Mouse (Mus musculus) brain, embryonic 14.5 days (tissue): ENCODE measurements around the gene Sgsm2. TPM values are rescaled to one million over a fixed set of nuclear protein-coding genes. Genes with fewer than 3 reads are reported as not detected.

Source experiments
- DNase-seq: peaks from one replicate; pipeline ENCODE4 v3.0.0-alpha.2; 2011; ENCODE audit warnings: low read depth
- CTCF ChIP-seq: fragments of 200-500 bp; IDR thresholded peaks from 2 replicates; pipeline ENCODE4 v1.5.1; 2012; ENCODE audit warnings: inconsistent platforms, mild to moderate bottlenecking, moderate library complexity, borderline replicate concordance; ENCODE audit not compliant: insufficient read depth, insufficient read length; ENCODE audit errors: extremely low read depth
- POLR2A ChIP-seq: fragments of 200-500 bp; IDR thresholded peaks from 2 replicates; pipeline ENCODE4 v1.6.1; 2012; ENCODE audit warnings: mild to moderate bottlenecking, inconsistent platforms, borderline replicate concordance; ENCODE audit not compliant: poor library complexity, insufficient read depth, insufficient read length, severe bottlenecking; ENCODE audit errors: extremely low read depth
- polyA plus RNA-seq: library from polyadenylated mRNA; depleted of rRNA; stranded (reverse); fragments of >200 nt; gene quantifications from 2 replicates; pipeline ENCODE4 v1.2.3, GENCODE M21; 2012

The Sgsm2 gene
- polyA plus RNA-seq, 1 experiment: 63.2 TPM

DNA sequence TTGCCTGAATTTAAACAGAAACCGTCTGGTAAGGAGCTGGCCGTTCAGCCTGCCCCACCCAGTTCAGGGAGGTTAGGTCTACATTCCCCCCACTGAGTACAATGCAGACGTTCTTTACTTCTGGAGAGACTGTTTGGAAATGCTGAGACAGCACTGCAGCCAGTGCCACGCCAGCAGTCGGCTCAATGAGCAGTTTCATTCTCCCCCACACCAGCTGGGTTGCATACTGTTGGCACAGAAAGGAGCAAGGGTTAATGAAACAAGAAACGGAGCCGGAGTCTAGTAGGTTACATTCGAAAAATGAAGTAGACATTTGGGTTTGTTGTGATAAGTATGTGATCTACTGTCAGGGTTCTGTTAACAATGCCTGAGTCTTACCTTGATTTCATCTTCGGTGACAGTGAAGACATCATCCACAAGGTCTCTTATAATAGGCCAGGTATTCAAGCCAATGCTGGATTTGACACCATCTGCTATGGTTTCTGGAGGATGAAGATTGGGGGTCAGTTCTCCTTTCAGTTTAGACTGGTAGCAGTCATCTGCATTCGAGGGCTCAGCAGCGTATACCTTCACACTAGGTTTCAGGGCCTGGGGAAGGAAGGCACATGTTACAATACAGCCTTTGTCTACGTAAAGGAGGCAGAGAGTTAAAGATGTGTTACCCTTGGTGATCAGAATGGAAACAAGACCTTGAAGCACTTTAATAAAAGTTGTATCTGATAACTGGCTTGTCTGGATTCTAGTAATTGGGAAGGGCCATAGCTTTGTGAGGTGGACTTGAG lies 11.9 kb upstream of the Sgsm2 start:
- TF ChIP-seq CTCF: no peak
- TF ChIP-seq POLR2A: no peak
- no peak for DNase-seq

DNA sequence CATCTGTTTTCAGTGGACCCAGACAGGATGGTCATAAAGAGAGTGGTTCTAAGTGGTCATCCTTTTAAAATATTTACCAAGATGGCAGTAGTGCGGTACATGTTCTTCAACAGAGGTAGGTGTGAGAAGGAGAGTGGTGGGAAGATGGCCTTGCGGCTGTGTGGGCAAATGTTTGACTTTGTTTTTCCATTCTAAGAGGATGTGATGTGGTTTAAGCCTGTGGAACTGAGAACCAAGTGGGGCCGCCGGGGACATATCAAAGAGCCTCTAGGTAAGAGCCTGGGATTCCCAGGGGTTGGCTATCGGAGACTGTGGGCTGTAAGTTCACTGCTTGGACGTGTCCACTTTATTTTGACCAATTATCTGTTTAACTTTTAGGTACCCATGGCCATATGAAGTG lies 11.0 kb upstream of the Sgsm2 start:
- no peak for TF ChIP-seq CTCF
- no peak for TF ChIP-seq POLR2A
- no peak for DNase-seq

DNA sequence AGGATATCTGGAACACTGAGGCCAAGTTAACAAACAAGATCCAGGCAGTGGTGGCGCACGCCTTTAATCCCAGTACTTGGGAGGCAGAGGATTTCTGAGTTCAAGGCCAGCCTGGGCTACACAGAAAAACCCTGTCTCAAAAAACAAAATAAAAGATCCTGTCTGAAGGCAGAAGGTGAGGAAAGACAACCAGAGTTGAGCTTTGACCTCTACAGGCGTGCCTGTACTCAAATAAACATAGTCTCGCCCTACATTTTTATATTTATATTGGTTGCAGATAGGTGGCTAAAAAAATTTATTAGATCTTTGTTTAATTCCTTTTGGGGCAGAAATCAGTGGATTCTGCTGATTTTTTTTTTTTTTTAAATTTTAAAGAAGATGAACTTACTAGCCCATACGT lies 5.6 kb upstream of the Sgsm2 start:
- no peak for DNase-seq
- no peak for TF ChIP-seq CTCF
- TF ChIP-seq POLR2A: no peak

DNA sequence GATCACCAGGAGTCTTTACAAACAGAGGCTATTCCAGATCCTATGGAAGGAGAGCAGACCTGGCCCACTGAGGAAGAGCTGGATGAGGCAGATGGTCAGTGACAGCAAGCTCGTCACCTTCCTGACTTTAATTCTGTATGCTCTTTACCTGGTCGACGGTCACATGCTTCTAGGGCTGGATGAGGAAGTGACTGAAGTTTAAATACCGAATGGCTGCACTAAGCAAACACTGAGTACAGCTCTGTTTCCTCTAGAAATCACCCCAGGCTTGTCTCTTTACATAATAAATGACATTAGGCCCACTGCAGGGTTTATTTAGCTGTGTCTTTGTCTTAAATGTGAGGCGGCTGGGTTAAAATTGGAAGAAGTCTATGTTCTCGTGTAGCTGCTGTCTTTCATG lies 4.7 kb upstream of the Sgsm2 start:
- no peak for DNase-seq

DNA sequence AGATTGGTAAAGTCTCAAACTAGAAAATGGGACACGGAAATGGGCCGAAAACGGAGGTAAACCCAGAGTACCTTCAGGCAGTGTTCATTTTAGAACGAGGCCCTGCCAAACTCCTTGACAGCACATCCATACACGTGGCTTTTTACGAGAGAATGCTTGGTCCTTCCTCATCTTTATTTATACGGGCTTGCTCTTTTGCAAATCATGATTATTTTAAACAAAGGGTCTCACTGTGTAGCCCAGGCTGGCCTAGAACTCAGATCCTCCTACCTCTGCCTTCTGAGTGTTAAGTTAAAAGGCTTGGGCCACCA lies 1.6 kb upstream of the Sgsm2 start:
- no peak for DNase-seq
- TF ChIP-seq CTCF (no peak), POLR2A (no peak)

More for the DNA sequence above, 4.7 kb upstream of the Sgsm2 start:
- TF ChIP-seq CTCF: no peak
- TF ChIP-seq POLR2A: no peak

DNA sequence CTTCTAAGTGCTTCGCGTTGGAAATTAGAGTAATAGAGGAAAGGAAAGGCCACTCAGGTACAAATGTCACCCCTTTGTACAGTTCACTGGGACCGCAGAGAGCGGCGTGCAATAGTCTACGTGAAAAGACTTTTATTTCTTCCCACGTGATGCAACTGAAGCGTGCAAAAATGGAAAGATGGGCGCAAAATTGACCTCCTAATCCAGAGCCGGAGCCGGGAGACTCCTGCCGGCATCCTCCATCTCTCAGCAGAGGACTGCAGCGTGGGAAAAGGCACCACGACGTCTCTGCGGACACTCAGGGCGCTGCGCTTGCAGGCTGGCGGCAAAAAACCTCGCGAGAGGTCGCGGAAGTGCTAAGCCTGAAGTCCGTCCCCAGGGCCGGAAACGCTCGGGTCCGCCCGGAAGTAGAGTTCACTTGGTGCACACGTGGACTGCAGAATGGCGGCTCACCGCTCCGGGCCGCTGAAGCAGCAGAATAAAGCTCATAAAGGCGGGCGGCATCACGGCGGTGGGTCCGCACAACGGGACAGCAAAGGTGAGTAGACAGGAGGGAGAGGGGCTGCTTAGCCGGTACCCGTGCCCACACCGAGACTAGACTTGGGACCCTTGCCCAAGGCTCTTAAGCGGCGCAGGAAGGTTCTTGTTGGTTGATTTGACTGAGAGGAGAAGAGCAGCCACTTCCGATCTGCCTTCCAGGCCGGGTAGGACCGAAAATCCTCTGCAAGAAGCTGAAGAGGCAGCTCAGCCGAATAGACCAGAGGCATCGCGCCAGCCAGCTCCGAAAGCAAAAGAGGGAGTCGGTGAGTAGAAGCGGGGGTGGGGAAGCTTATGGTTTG lies 1.0 kb upstream of the Sgsm2 start, which contains the start of gene Tsr1:
Gene Tsr1 (plus strand): TSS at position 394 of the 839 bp plus-strand sequence.
- no peak for TF ChIP-seq CTCF
- TF ChIP-seq POLR2A: peak; percentile 26; the same call in 1 of the 2 replicates
- peak; percentile 98 for DNase-seq

DNA sequence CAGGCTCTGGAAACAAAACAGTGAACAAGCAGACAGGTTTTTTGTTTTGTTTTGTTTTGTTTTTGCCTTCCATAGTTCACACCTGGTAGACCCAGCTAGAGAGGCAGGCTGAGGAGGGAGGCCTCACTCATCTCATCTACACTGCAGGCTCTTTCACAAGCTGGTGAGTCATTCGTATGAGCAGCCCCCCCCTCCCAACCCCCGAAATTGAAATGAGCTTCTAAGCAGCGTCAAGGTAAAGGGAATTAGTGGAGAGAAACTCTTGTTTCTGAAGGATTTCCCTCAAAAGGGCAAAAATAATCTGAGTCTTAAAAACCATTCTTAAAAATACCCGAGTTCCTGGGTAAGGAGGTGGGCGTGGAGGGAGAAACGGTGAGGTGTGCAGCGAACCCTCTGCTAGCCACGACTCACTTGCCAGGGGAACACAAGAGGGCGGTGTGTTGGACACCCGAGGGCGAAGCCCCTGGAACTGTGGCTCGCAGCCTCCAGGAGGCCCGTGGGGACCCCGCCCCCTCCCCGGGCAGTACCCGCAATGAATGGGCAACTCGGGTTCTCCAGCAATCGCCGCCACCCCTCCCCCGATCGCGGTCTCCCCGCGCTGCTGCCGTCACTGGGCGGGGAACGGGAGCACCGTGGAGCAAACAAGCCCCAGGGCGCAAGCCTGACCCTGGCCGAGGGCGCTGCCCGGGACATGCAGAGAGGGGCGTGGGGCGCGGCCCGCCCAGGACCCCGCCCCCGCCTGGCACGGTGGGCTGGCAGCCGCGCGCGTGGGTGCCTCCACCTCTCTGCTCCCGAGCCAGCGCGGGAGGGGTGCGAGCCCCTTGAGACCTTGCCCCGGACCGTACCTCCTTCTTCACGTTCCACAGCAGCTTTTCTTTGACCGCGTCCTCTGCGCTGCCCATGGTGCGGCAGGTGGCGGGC lies 620 bp downstream of the Sgsm2 start:
- no peak for TF ChIP-seq POLR2A
- TF ChIP-seq CTCF: peak; percentile 47
- peak; percentile 67 for DNase-seq

DNA sequence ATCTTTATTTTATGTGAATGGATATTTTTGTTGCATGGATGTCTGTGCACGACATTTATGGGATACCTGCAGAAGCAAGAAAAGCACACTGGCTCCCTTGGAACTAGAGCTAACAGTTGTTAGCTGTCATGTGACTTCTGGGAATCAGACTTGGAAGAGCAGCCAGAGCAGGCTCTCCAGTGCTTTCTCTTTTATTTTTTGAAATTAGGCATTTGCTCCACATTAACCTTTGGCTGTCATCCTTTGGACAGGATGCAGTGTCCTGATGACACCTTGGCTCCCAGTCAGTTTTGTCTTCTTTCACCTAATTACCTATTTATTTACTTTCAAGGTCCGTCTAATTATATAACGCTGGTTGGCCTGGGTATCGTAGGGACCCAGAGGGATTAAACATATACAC lies 2.2 kb downstream of the Sgsm2 start:
- TF ChIP-seq POLR2A: no peak
- no peak for TF ChIP-seq CTCF
- no peak for DNase-seq

DNA sequence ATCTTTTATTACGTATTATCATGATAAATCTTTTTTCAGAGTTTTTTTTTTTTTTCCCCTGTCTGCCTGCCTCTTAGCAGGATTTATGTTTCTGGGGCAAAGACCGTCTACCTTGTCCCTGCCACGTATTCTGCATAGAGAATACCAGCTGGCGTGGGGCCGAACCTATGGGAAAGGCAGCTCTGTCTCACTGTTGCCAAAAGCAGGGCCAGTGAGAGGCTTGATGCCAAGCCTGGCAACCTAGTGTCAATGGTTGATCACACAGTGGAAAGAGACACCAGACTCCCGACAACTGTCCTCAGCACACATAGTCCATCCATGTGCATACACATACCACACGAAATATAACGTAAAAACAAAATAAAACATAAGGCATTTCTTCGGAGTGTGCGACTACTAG lies 13.8 kb downstream of the Sgsm2 start:
- DNase-seq: peak; percentile 59
- TF ChIP-seq POLR2A: no peak
- TF ChIP-seq CTCF: no peak

DNA sequence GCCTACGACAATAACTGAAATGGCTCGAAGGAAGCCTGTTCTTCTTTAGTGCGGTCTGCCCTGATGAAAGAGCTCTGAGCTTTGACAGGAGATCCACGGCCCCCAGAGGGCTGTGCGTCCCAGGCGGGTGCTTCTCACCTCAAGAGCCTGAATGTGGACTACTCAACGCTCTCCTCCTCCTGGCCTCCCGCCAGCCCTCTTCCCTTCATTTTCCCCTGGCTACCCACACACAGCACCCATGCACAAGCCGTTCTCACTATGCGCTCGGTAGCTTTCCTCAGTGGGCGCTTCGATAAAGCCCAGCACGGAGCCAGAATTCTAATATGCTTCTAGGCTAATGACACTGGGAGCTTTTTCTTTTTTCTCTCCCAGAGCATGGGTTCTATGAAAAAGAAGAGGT lies 14.9 kb downstream of the Sgsm2 start:
- DNase-seq: peak; percentile 45
- TF ChIP-seq CTCF: no peak
- no peak for TF ChIP-seq POLR2A

DNA sequence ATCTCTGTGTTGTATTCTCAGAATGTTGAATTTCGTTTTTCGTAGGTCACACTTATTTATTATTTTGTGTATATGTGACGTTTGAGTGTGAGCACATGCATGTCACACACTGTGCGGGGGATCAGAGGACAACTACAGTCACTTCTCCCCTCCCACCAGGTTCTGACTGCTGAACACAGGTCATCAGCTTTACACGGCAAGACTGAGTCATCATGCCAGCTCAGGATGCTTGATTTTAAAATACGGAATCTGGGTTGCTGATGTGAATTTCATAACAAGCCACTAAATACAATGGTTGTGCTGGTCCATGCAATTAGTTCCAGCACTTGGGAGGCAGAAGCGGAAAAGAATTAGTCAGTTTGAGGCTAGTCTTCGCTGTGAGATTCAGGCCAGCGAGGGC lies 15.9 kb downstream of the Sgsm2 start:
- no peak for TF ChIP-seq CTCF
- TF ChIP-seq POLR2A: no peak
- no peak for DNase-seq
